Mouse (Mus musculus) limb, embryonic 12.5 days (tissue): ENCODE results near the gene Rpl32. TPM values are rescaled to one million over a fixed set of nuclear protein-coding genes. Genes with fewer than 3 reads are reported as not detected.

Source experiments
- ATAC-seq: fragments of 200-750 bp; cut with Nextera tagmentation; 2 replicates; pipeline ENCODE4 v1.8.0; 2017; ENCODE audit warnings: low read depth, moderate TSS enrichment; ENCODE audit not compliant: insufficient number of reproducible peaks, insufficient read depth, low FRiP score, low TSS enrichment
- H3K27ac ChIP-seq: fragments of 300-500 bp; sonication (generic); 2 replicates; pipeline ENCODE4 v1.5.1; 2016; ENCODE audit warnings: mild to moderate bottlenecking, moderate library complexity
- H3K27me3 ChIP-seq: fragments of 300-500 bp; sonication (generic); 2 replicates; pipeline ENCODE4 v1.6.1; 2016; ENCODE audit warnings: mild to moderate bottlenecking, moderate library complexity
- H3K36me3 ChIP-seq: fragments of 300-500 bp; sonication (generic); 2 replicates; pipeline ENCODE4 v1.6.1; 2016; ENCODE audit warnings: mild to moderate bottlenecking, moderate library complexity
- H3K4me1 ChIP-seq: fragments of 300-500 bp; sonication (generic); replicated peaks from 2 replicates; pipeline ENCODE4 v1.6.1; 2016
- H3K4me2 ChIP-seq: fragments of 300-500 bp; sonication (generic); 2 replicates; pipeline ENCODE4 v1.6.1; 2016; ENCODE audit warnings: mild to moderate bottlenecking, moderate library complexity
- H3K4me3 ChIP-seq: fragments of 300-500 bp; sonication (generic); replicated peaks from 2 replicates; pipeline ENCODE4 v1.5.1; 2016; ENCODE audit warnings: mild to moderate bottlenecking
- H3K9ac ChIP-seq: fragments of 300-500 bp; sonication (generic); replicated peaks from 2 replicates; pipeline ENCODE4 v1.6.1; 2016; ENCODE audit warnings: mild to moderate bottlenecking, moderate library complexity
- H3K9me3 ChIP-seq: fragments of 300-500 bp; sonication (generic); 2 replicates; pipeline ENCODE4 v1.6.1; 2016; ENCODE audit warnings: mild to moderate bottlenecking, moderate library complexity
- WGBS: fragments of 180-500 bp; shearing (Covaris S2); methylation state at CpG from one replicate; pipeline ENCODE4 v1.1.7; 2016; 5-methylcytosine and 5-hydroxymethylcytosine counted together
- polyA plus RNA-seq: library from polyadenylated mRNA; unstranded; fragments of >200 nt; fragmentation: Nextera tagmentation; extraction: Ambion mirVana; gene quantifications from 2 replicates; pipeline ENCODE4 v1.2.1, GENCODE M21; 2016

The Rpl32 gene
- polyA plus RNA-seq, 1 experiment from 2014 or later = 2,268 TPM

- ATAC-seq = no peak
- Histone ChIP-seq H3K27me3 (no peaks in the 10 kb centered on the region), H3K4me3 (no peak overlapping the region), H3K9ac (no peak overlapping the region), H3K27ac (no peak overlapping the region), H3K36me3 (peaks cover 94% of the 10 kb centered on the region), H3K4me1 (no peaks in the 10 kb centered on the region), H3K9me3 (no peaks in the 10 kb centered on the region), H3K4me2 (no peak overlapping the region)
- WGBS = 97% methylated on average over 3 of the region's 3 CpGs
These were observed 25.8 kb downstream of the Rpl32 start for GRCm38 (mm10) chr6:115782781-115783180.

DNA sequence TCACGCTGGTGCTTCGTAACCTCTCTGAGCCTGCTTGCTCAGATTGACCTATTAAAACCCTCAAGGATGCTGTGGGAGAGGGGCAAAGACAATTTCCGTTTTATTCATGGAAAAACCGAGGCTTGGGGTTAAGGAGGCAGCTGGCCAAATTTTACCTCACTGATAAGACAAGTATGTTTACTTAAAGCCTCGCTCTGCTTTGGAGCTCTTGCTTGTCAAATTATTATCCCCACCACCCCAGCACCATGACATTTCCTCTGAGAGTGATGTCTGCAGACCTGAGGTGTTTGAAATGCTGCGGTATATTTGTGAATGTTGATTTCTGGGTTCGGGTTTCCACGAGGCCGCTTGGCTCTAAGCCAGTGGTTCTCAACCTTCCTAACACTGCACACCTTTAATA lies 32.2 kb downstream of the Rpl32 start:
- ATAC-seq = no peak
- Histone ChIP-seq H3K4me2 (peak overlapping the region; percentile 98), H3K27me3 (no peaks in the 10 kb centered on the region), H3K4me1 (peaks cover 20% of the 10 kb centered on the region), H3K9ac (0 out of 2 replicates have a peak overlapping the region, but pooled peaks have one; percentile 18), H3K9me3 (no peaks in the 10 kb centered on the region), H3K36me3 (peaks cover 37% of the 10 kb centered on the region), H3K4me3 (peak overlapping the region; percentile 79), H3K27ac (no peak overlapping the region; the same call in 1 of the 2 replicates)
- 64% methylated on average over 9 of the region's 9 CpGs for WGBS

- WGBS = 44% methylated on average over 3 of the region's 3 CpGs
- peak overlapping the region; percentile 88; the same call in 1 of the 2 replicates for H3K27ac ChIP-seq
- H3K4me3 ChIP-seq = peak overlapping the region; percentile 79
- H3K9me3 ChIP-seq = no peaks in the 10 kb centered on the region
- peaks cover 20% of the 10 kb centered on the region for H3K4me1 ChIP-seq
- peak overlapping the region; percentile 98 for H3K4me2 ChIP-seq
- ATAC-seq = no peak
- peak overlapping the region; percentile 83 for H3K9ac ChIP-seq
- H3K27me3 ChIP-seq = no peaks in the 10 kb centered on the region
- peaks cover 32% of the 10 kb centered on the region for H3K36me3 ChIP-seq
These were observed 32.7 kb downstream of the Rpl32 start for GRCm38 (mm10) chr6:115775838-115776237.

- H3K36me3 ChIP-seq = peaks cover 19% of the 10 kb centered on the region
- peak; percentile 88 for ATAC-seq
- WGBS = 2% methylated on average over 16 of the region's 28 CpGs
These were observed 34.0 kb downstream of the Rpl32 start, which contains the start of gene Cand2 for GRCm38 (mm10) chr6:115774501-115774921. TSS of gene Cand2 (plus strand) at chr6:115774538.

GRCm38 (mm10) chr6:115773966-115774413 lies 34.6 kb downstream of the Rpl32 start:
- Histone ChIP-seq H3K36me3 (peaks cover 16% of the 10 kb centered on the region), H3K4me1 (peaks cover 20% of the 10 kb centered on the region), H3K9me3 (no peaks in the 10 kb centered on the region), H3K27ac (peak overlapping the region; percentile 88), H3K9ac (peak overlapping the region; percentile 51), H3K4me2 (peak overlapping the region; percentile 98), H3K27me3 (no peaks in the 10 kb centered on the region), H3K4me3 (peak overlapping the region; percentile 79)
- 2% methylated on average over 14 of the region's 14 CpGs for WGBS
- peak; percentile 71; the same call in 1 of the 2 replicates for ATAC-seq

More at GRCm38 (mm10) chr6:115774501-115774921, 34.0 kb downstream of the Rpl32 start, which contains the start of gene Cand2:
- peak within 1 kb of the TSS; percentile 83 for H3K9ac ChIP-seq
- peak within 1 kb of the TSS; percentile 79 for H3K4me3 ChIP-seq
- peak within 1 kb of the TSS; percentile 98 for H3K4me2 ChIP-seq
- no peaks in the 10 kb centered on the region for H3K9me3 ChIP-seq
- H3K4me1 ChIP-seq = peaks cover 20% of the 10 kb centered on the region
- no peaks in the 10 kb centered on the region for H3K27me3 ChIP-seq
- H3K27ac ChIP-seq = peak within 1 kb of the TSS; percentile 88

GRCm38 (mm10) chr6:115772604-115773003 lies 35.9 kb downstream of the Rpl32 start:
- H3K27ac ChIP-seq = no peak overlapping the region
- no peak for ATAC-seq
- no peak overlapping the region for H3K4me3 ChIP-seq
- WGBS = 75% methylated on average over 1 of the region's 1 CpGs
- no peaks in the 10 kb centered on the region for H3K27me3 ChIP-seq
- H3K36me3 ChIP-seq = 0 out of 2 replicates have a peak, but pooled peaks cover 7% of the 10 kb centered on the region
- peaks cover 25% of the 10 kb centered on the region for H3K4me1 ChIP-seq
- no peak overlapping the region for H3K9ac ChIP-seq
- H3K4me2 ChIP-seq = no peak overlapping the region
- no peaks in the 10 kb centered on the region for H3K9me3 ChIP-seq

- Histone ChIP-seq H3K27me3 (no peaks in the 10 kb centered on the region), H3K36me3 (0 out of 2 replicates have a peak, but pooled peaks cover 3% of the 10 kb centered on the region)
- WGBS = 79% methylated on average over 6 of the region's 6 CpGs
These were observed 36.3 kb downstream of the Rpl32 start for GRCm38 (mm10) chr6:115772201-115772600.

GRCm38 (mm10) chr6:115770852-115771251 lies 37.7 kb downstream of the Rpl32 start:
- Histone ChIP-seq H3K4me3 (no peak overlapping the region), H3K27me3 (no peaks in the 10 kb centered on the region), H3K9ac (no peak overlapping the region), H3K36me3 (no peaks in the 10 kb centered on the region), H3K9me3 (no peaks in the 10 kb centered on the region), H3K27ac (no peak overlapping the region), H3K4me1 (peaks cover 11% of the 10 kb centered on the region), H3K4me2 (no peak overlapping the region)
- 69% methylated on average over 4 of the region's 4 CpGs for WGBS
- ATAC-seq = no peak

More at GRCm38 (mm10) chr6:115772201-115772600, 36.3 kb downstream of the Rpl32 start:
- Histone ChIP-seq H3K4me1 (peaks cover 25% of the 10 kb centered on the region), H3K27ac (no peak overlapping the region), H3K9me3 (no peaks in the 10 kb centered on the region), H3K9ac (no peak overlapping the region), H3K4me3 (no peak overlapping the region), H3K4me2 (no peak overlapping the region)
- no peak for ATAC-seq

DNA sequence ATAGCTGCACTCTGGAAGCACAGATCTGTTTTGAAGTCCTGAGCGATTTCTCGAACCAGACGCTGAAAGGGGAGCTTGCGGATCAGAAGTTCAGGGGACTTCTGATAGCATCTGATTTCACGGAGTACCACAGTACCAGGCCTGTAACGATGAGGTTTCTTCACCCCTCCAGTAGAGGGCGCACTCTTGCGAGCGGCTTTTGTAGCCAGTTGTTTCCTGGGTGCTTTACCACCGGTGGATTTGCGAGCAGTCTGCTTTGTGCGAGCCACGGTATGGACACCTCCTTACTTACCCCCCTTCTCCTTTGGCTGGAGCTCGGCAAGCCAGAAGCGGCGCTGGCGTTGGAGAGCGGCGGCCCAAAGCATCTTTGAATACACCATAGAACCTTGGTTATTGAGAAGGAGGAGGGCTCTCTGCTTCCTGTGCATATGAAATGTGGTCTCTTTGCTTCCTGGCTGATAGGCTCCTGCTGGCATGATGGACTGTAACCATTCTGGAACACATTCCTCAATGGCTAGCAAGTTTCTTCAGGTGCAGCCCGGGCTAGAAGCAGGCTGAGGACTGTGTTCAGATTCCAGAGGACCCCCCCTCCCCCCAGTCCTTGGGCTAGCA lies 38.4 kb downstream of the Rpl32 start:
- H3K4me1 ChIP-seq = peaks cover 5% of the 10 kb centered on the region
- H3K4me3 ChIP-seq = no peak overlapping the region
- H3K9me3 ChIP-seq = no peaks in the 10 kb centered on the region
- H3K27me3 ChIP-seq = no peaks in the 10 kb centered on the region
- 85% methylated on average over 20 of the region's 20 CpGs for WGBS
- H3K27ac ChIP-seq = no peak overlapping the region
- H3K9ac ChIP-seq = no peak overlapping the region
- no peak for ATAC-seq
- no peak overlapping the region for H3K4me2 ChIP-seq
- H3K36me3 ChIP-seq = no peaks in the 10 kb centered on the region

GRCm38 (mm10) chr6:115768207-115768606 lies 40.3 kb downstream of the Rpl32 start:
- Histone ChIP-seq H3K9ac (no peak overlapping the region), H3K27me3 (no peaks in the 10 kb centered on the region), H3K36me3 (no peaks in the 10 kb centered on the region), H3K4me2 (no peak overlapping the region), H3K9me3 (no peaks in the 10 kb centered on the region), H3K4me3 (no peak overlapping the region), H3K4me1 (peaks cover 15% of the 10 kb centered on the region), H3K27ac (peak overlapping the region; percentile 37; the same call in 1 of the 2 replicates)
- ATAC-seq = no peak
- WGBS = 74% methylated on average over 4 of the region's 4 CpGs

- H3K4me2 ChIP-seq = no peak overlapping the region
- no peak for ATAC-seq
- H3K36me3 ChIP-seq = no peaks in the 10 kb centered on the region
- H3K27ac ChIP-seq = peak overlapping the region; percentile 17; the same call in 1 of the 2 replicates
- H3K9me3 ChIP-seq = no peaks in the 10 kb centered on the region
- no peak overlapping the region for H3K4me3 ChIP-seq
- no peak overlapping the region for H3K9ac ChIP-seq
- no peaks in the 10 kb centered on the region for H3K27me3 ChIP-seq
- peaks cover 20% of the 10 kb centered on the region for H3K4me1 ChIP-seq
- 58% methylated on average over 9 of the region's 9 CpGs for WGBS
These were observed 41.2 kb downstream of the Rpl32 start for GRCm38 (mm10) chr6:115767357-115767756.
